Mouse (Mus musculus) E14TG2a.4 (cell line): ENCODE results near the gene Camk1d.

ENCODE experiments used
- CTCF ChIP-seq: conservative IDR thresholded peaks from 2 replicates; pipeline ENCODE4 v1.5.1; 2014; ENCODE audit warnings: low read length
- NANOG ChIP-seq: IDR thresholded peaks from 2 replicates; pipeline ENCODE4 v1.6.1; 2014; ENCODE audit warnings: borderline replicate concordance, low read length, mixed read lengths

- TF ChIP-seq CTCF (no peak), NANOG (no peak)
Observed at GRCm38 (mm10) chr2:5262279-5262678, 452.0 kb downstream of the Camk1d start.
